Mouse (Mus musculus): ENCODE measurements around the gene 2410002F23Rik. TPM values are rescaled to one million over a fixed set of nuclear protein-coding genes. Genes with fewer than 3 reads are reported as not detected.
"Not testable (repeated sequence)": the region's sequence is repeated elsewhere in the genome, so short reads cannot be mapped to it uniquely, and the experiment has no call there.

2410002F23Rik gene
- 10 to 100 TPM; 34.9 to 42.1 TPM for total RNA-seq (2021)

- DNase-seq = peak; percentile 94 to 95
- intact Hi-C loops (cut with DNase I) = loop anchor here (5.0 to 10.0 kb wide), 3 partner anchors 301 to 802 kb away; partner anchors contain the start of genes Cldnd2, Ctu1, Etfb and Gm45233
Measured at GRCm38 (mm10) chr7:44246055-44246983, at the start of gene 2410002F23Rik, which contains the start of gene 1700028J19Rik. 2410002F23Rik (plus strand) TSS chr7:44246722. 1700028J19Rik (minus strand) TSS chr7:44246695.

GRCm38 (mm10) chr7:44197891-44198290 lies 48.6 kb upstream of the 2410002F23Rik start, which contains the start of gene Klk1b3:
Klk1b3 (plus strand) TSS chr7:44198191.
- DNase-seq = no peak

DNA sequence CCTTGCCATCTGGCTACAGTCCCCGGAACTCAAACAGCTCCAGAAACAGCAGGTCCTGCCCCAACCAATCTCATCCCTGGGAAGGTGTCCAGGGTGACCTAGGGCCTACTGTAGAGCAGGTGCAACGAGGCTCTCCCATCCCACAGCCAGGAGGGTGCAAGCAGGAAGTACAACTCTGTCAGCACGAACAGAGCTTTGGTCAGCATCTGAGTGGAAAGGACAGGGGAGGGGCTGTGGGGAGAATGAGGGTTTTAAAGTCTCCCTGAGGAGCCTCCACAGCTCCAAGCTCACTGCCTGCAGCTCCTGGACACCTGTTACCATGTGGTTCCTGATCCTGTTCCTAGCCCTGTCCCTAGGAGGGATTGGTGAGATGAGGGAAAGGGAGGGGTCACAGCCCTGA lies 39.4 kb upstream of the 2410002F23Rik start, which contains the start of gene Klk1b4:
Klk1b4 (plus strand) TSS at position 301 of the 400 bp plus-strand sequence.
- intact Hi-C loops (cut with DNase I); DNase-seq: not testable (repeated sequence)

More at GRCm38 (mm10) chr7:44197891-44198290, 48.6 kb upstream of the 2410002F23Rik start, which contains the start of gene Klk1b3:
- intact Hi-C loops (cut with DNase I) = no loop called here

DNA sequence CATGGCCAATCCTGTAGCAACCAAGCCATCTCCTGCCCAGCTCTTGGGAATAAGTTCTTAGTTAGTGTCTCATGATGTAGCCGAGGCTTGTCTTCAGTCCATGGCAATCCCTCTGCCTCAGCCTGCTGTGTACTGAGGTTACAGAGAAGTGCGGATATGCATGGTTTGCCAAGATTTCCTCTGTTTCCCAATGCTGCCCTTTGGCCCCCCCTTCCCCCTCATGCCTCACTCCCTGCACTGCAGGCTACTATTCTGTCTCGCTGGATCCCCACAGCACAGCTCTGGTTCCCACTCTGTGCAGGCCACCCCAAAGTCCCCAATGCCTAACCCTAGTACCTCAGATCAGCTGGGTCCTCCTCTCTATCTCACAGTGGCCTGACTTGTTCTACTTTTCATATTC lies 38.2 kb upstream of the 2410002F23Rik start:
- DNase-seq = no peak
- intact Hi-C loops (cut with DNase I) = no loop called here

- no peak for DNase-seq
- intact Hi-C loops (cut with DNase I) = no loop called here
Measured at GRCm38 (mm10) chr7:44215645-44216044, 30.9 kb upstream of the 2410002F23Rik start, which contains the start of gene Klk1b5. Klk1b5 (plus strand) TSS chr7:44215945.

GRCm38 (mm10) chr7:44221601-44222000 lies 24.9 kb upstream of the 2410002F23Rik start:
- DNase-seq; intact Hi-C loops (cut with DNase I): not testable (repeated sequence)

DNA sequence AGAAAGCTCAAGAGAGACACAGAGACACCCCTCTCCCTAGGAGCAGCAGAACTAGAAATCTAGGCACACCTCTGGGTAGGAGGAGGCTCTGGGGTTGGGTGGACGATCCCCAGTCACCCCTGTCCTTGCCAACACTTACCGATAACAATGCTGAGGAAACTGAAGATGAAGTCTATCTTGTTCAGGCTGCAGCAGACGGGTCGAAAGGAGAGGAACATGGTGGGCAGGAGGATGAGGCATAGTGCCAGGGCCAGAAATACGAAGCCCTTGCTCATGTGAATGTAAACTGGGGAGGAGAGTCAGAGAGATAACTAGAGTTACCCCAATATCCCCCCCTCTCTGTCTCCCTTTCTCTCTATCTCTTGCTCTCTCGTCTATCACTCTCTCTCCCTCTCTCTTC lies 24.2 kb upstream of the 2410002F23Rik start:
- DNase-seq; intact Hi-C loops (cut with DNase I): not testable (repeated sequence)

- intact Hi-C loops (cut with DNase I) = no loop called here
- no peak for DNase-seq
Measured at GRCm38 (mm10) chr7:44225076-44225475, 21.4 kb upstream of the 2410002F23Rik start, which contains the start of gene Klk1. Klk1 (plus strand) TSS chr7:44225360.

DNA sequence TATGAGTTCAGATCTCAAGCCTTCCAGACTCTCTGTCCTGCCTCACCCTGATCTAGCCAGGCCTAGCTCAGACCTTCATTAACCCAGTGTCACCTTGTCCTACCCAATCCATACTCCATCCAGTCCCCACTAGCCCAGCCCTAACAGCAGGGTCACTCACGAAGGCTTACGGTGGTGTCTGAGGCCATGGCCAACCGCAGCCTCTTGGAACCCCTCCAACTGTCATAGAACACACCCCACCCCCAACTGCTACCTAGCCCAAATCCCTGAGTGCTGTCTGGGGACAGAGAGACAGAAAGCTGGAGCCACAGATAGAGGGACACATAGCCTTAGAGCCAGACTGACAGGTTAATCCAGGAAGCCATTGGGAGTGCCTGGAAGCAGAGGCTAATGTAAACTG lies 10.6 kb upstream of the 2410002F23Rik start, which contains the start of gene Gm36864:
Gm36864 (plus strand) TSS at position 269 of the 400 bp plus-strand sequence.
- intact Hi-C loops (cut with DNase I) = no loop called here
- DNase-seq = no peak

GRCm38 (mm10) chr7:44239913-44240312 lies 6.6 kb upstream of the 2410002F23Rik start:
- DNase-seq = no peak
- intact Hi-C loops (cut with DNase I) = loop anchor here (10.0 kb wide), 2 partner anchors 565 to 795 kb away; partner anchors contain the start of genes Cldnd2, Ctu1, Etfb and Gm45233

- intact Hi-C loops (cut with DNase I) = loop anchor here (10.0 kb wide), 2 partner anchors 566 to 796 kb away; partner anchors contain the start of genes Cldnd2, Ctu1, Etfb and Gm45233
- DNase-seq = no peak
Measured at GRCm38 (mm10) chr7:44240712-44241111, 5.8 kb upstream of the 2410002F23Rik start.

- DNase-seq = no peak
- intact Hi-C loops (cut with DNase I) = loop anchor here (10.0 kb wide), 2 partner anchors 566 to 796 kb away; partner anchors contain the start of genes Cldnd2, Ctu1, Etfb and Gm45233
Measured at GRCm38 (mm10) chr7:44241163-44241562, 5.4 kb upstream of the 2410002F23Rik start.

GRCm38 (mm10) chr7:44244080-44244479 lies 2.4 kb upstream of the 2410002F23Rik start:
- no peak for DNase-seq
- intact Hi-C loops (cut with DNase I) = loop anchor here (10.0 kb wide), 2 partner anchors 569 to 799 kb away; partner anchors contain the start of genes Cldnd2, Ctu1, Etfb and Gm45233

DNA sequence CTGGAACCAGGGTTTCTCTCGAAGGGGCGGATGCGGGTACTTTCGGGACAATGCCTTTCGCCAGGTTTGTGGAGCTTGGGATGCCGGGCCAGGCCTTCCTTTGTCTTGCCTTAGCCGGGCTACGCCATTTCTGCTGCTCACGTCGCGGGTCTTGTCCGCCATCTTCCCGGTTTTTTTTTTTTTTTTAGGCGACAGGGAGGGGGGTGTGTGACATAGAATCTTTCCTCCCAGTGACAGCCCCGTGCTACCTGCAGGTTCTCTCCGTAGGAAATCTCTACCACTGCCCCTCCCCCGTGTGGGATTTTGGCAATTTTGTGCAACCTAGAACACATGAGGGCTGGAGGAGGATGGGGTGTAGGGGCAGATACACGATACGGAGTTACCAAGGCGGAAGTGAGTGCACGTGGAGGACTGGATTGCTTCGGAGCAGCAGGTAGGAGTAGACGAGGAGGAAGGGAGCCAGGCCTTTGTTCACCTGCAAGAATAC lies 505 bp downstream of the 2410002F23Rik start:
- intact Hi-C loops (cut with DNase I) = loop anchor here (5.0 to 10.0 kb wide), 3 partner anchors 300 to 802 kb away; partner anchors contain the start of genes Cldnd2, Ctu1, Etfb and Gm45233
- no peak for DNase-seq

DNA sequence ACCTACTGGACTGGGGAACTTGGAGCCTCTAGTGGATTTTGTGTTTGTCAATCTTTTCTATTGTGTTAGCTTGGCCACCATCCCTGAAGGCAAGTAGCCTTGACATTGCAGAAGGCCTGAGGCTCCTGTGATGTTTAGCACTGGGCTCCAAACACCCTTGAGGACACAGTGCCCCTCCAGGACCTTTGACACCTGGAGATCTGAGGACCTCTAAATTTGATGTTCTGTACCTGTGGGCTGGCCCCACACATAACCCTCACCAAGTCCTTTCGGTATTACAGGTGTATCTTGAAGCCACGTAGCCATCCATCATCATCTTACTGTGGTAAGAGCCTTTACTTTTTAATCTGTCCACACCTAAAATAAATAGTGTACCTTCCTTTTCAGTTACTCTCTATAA lies 1.4 kb downstream of the 2410002F23Rik start:
- intact Hi-C loops (cut with DNase I) = loop anchor here (2.0 to 10.0 kb wide), 4 partner anchors 59 to 803 kb away; partner anchors contain the start of genes Cldnd2, Clec11a, Ctu1 and Etfb
- no peak for DNase-seq

- no peak for DNase-seq
- intact Hi-C loops (cut with DNase I) = loop anchor here (2.0 to 10.0 kb wide), 4 partner anchors 58 to 804 kb away; partner anchors contain the start of genes Cldnd2, Clec11a, Ctu1 and Etfb
Measured at GRCm38 (mm10) chr7:44249248-44249647, 2.7 kb downstream of the 2410002F23Rik start.

GRCm38 (mm10) chr7:44250732-44251275 lies 4.3 kb downstream of the 2410002F23Rik start:
- intact Hi-C loops (cut with DNase I); DNase-seq: not testable (repeated sequence)

DNA sequence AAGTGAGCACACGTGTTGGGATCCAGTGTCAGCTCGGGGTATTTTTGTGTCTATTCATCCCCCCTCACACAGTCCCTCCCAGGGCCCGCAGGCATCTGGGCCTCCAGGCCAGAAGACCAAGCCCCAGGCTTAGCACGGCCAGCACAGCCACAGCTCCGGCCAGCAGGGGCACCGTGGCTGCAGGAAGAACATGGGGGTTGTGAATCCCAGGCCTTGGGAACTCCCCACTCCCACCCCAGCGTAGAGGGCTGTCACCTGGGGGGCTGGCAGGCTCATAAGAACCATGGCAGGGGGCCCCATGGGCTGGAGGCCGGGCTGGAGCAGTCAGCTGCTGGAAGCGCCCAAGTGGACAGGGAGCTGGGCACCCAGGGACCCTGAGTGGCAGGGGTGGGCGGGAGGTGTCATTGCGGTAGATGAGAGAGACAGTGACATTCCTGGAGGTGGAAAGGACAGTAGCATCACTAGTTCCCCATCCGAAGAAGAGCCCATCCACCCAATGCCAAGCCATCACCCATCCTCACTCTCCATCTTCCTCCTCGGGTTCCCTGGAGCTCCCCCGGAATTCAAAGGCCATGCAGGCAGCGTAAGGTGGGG lies 6.6 kb downstream of the 2410002F23Rik start:
- no peak for DNase-seq
- intact Hi-C loops (cut with DNase I) = no loop called here

DNA sequence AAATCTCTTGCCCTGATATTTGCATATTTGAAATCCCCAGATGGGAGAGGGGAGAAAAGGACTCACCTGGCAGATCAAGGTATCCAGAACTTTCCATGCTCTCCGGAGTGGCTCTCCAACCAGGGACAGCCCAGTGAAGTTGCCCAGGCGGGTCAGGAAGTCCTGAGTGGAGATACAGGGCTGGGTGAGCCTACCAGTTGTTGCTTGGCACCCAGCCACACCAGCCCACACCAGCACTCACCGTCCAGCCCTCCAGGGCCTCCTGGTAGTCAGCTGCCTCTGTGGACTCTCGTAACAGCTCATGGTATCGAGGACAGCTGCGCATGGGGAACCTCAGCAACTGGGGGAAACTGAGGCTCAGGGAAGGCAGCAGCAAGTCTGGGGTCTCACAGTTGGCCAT lies 8.4 kb downstream of the 2410002F23Rik start:
- intact Hi-C loops (cut with DNase I) = no loop called here
- DNase-seq = no peak

GRCm38 (mm10) chr7:44257278-44257677 lies 10.8 kb downstream of the 2410002F23Rik start, which contains the start of gene Acp4:
Acp4 (minus strand) TSS chr7:44257378.
- intact Hi-C loops (cut with DNase I) = no loop called here
- DNase-seq = no peak

Data from heart, postnatal 10 days (tissue).